Mouse (Mus musculus): Measurements from ENCODE around the gene Morf4l1. TPM values are rescaled to one million over a fixed set of nuclear protein-coding genes. Genes with fewer than 3 reads are reported as not detected.
"Not testable (repeated sequence)": the region's sequence is repeated elsewhere in the genome, so short reads cannot be mapped to it uniquely, and the experiment has no call there.

Morf4l1 gene
- polyA plus RNA-seq, 1 experiment from 2014 or later: 603 TPM

GRCm38 (mm10) chr9:90106915-90107314, 7.7 kb downstream of the Morf4l1 start:
- peaks cover 81% of the 10 kb centered on the region for H3K36me3 ChIP-seq
- no peak overlapping the region for H3K27ac ChIP-seq (replicated peaks)
- H3K9me3 ChIP-seq (replicated peaks): no peaks in the 10 kb centered on the region
- WGBS: 95% methylated on average over 1 of the region's 1 CpGs
- peaks cover 5% of the 10 kb centered on the region for H3K4me1 ChIP-seq
- no peaks in the 10 kb centered on the region for H3K27me3 ChIP-seq (ENCODE audit: low read depth, poor library complexity, severe bottlenecking)
- no peak for DNase-seq (ENCODE audit: low spot score)
- H3K4me3 ChIP-seq: no peak overlapping the region

- DNase-seq (ENCODE audit: low spot score): no peak
- Histone ChIP-seq H3K4me1 (no peaks in the 10 kb centered on the region), H3K4me3 (no peak overlapping the region), H3K36me3 (peaks cover 96% of the 10 kb centered on the region), H3K27me3 (ENCODE audit: low read depth, poor library complexity, severe bottlenecking) (no peaks in the 10 kb centered on the region), H3K27ac (replicated peaks) (no peak overlapping the region), H3K9me3 (replicated peaks) (no peaks in the 10 kb centered on the region)
- 94% methylated on average over 1 of the region's 1 CpGs for WGBS
Measured at GRCm38 (mm10) chr9:90105462-90105861, 9.1 kb downstream of the Morf4l1 start.

DNA sequence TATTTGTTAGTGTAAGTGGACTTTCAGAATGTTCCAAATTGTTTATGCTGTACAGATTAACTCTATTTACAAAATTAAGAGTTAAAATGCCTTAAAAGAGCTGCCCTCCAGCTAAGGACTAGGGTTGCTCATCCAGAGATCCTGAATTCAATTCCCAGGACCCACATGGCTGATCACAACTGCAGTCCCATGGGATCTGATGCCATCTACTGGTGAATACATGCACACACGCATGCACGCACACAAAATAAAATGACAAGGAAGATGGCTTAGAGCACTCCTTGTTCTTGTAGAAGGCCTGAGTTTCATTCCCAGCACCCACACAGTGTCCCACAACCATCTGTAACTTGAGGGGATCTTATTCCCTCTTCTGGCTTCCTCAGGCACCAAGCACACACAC, 13.8 kb downstream of the Morf4l1 start:
- DNase-seq (ENCODE audit: low spot score): no peak
- peaks cover 100% of the 10 kb centered on the region for H3K36me3 ChIP-seq
- no peaks in the 10 kb centered on the region for H3K9me3 ChIP-seq (replicated peaks)
- no peak overlapping the region for H3K27ac ChIP-seq (replicated peaks)
- H3K4me3 ChIP-seq: no peak overlapping the region
- 84% methylated on average over 2 of the region's 2 CpGs for WGBS
- H3K27me3 ChIP-seq (ENCODE audit: low read depth, poor library complexity, severe bottlenecking): no peaks in the 10 kb centered on the region
- H3K4me1 ChIP-seq: no peaks in the 10 kb centered on the region

- H3K36me3 ChIP-seq: peaks cover 100% of the 10 kb centered on the region
- no peaks in the 10 kb centered on the region for H3K4me1 ChIP-seq
- 89% methylated on average over 5 of the region's 5 CpGs for WGBS
- no peak for DNase-seq (ENCODE audit: low spot score)
- H3K27me3 ChIP-seq (ENCODE audit: low read depth, poor library complexity, severe bottlenecking): no peaks in the 10 kb centered on the region
- H3K27ac ChIP-seq (replicated peaks): no peak overlapping the region
- no peaks in the 10 kb centered on the region for H3K9me3 ChIP-seq (replicated peaks)
- H3K4me3 ChIP-seq: no peak overlapping the region
Measured at GRCm38 (mm10) chr9:90098934-90099333, 15.6 kb downstream of the Morf4l1 start.

DNA sequence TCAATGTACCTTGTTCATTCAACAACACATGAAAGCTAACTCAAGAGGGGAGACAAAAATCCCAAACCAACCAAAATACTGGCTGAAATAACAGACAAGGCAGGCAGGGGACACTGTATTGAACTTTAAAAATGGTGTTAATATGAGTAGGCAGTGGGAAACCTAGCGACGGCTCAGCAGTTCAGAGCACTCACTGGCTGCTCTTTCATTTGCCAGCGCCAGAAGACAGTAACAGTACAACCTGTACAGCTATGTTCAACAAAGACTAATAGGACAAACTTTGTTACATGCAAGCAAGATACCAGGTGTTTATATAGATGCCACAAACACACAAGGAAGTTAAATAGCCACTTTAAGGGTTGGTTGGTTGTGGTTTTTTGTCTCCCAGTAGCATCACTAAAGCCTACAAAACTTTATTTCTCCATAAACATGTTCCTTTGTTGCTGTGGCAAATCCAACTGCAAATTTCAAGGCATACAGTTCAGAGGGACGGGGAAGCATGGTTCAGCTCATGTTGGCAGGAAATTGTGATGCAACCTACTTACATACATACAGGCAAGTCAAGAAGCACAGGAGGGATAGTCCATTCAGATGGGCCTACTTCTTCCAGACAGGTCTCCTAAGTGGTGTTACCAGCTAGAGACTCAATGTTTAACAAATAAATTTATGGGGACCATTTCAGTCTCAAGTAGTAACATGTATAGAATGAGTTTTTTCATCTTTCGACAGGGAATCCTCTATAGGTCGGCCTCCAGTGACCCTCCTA, 25.1 kb downstream of the Morf4l1 start:
- WGBS: 93% methylated on average over 6 of the region's 6 CpGs
- H3K4me1 ChIP-seq: no peaks in the 10 kb centered on the region
- no peaks in the 10 kb centered on the region for H3K9me3 ChIP-seq (replicated peaks)
- DNase-seq (ENCODE audit: low spot score): no peak
- no peak overlapping the region for H3K4me3 ChIP-seq
- H3K27me3 ChIP-seq (ENCODE audit: low read depth, poor library complexity, severe bottlenecking): no peaks in the 10 kb centered on the region
- H3K27ac ChIP-seq (replicated peaks): no peak overlapping the region
- H3K36me3 ChIP-seq: peaks cover 77% of the 10 kb centered on the region

GRCm38 (mm10) chr9:90087906-90088485, 26.6 kb downstream of the Morf4l1 start:
- Histone ChIP-seq H3K27me3 (ENCODE audit: low read depth, poor library complexity, severe bottlenecking) (no peaks in the 10 kb centered on the region), H3K4me1 (no peaks in the 10 kb centered on the region), H3K4me3 (no peak overlapping the region), H3K27ac (replicated peaks) (no peak overlapping the region), H3K9me3 (replicated peaks) (no peaks in the 10 kb centered on the region), H3K36me3 (peaks cover 68% of the 10 kb centered on the region)
- 100% methylated on average over 2 of the region's 2 CpGs for WGBS
- DNase-seq (ENCODE audit: low spot score): no peak

DNA sequence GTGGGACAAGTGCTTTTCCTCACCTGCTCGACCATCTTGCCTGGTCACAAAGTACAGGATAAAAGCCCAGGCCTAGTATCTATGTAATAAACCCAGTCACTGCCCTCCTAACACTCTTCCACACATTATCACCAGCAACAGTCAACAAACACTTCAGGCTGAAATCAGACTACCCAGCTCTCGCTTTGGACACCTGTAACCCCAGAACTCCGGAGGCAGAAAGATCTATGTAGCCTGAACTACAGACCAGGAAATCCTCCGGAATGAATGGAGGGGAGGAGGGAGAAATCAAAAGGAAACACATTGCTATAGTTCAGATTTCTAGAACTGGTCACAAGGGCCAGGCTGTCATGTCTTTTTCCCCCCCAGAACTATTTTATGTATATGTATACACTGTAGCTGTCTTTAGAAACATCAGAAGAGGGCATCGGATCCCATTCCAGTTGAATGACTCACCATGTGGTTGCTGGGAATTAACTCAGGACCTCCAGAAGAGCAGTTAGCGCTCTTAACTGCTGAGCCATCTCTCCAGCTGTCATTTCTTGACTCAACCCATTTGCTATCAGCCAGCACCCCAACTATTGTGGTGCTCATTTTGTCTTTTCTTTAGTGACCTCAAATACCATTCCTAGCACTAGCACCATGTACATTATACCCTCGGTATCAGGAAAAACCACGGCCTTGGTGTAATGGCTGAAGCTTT, 29.7 kb downstream of the Morf4l1 start:
- no peak overlapping the region for H3K4me3 ChIP-seq
- H3K4me1 ChIP-seq: no peaks in the 10 kb centered on the region
- H3K27ac ChIP-seq (replicated peaks): no peak overlapping the region
- peaks cover 42% of the 10 kb centered on the region for H3K36me3 ChIP-seq
- no peaks in the 10 kb centered on the region for H3K27me3 ChIP-seq (ENCODE audit: low read depth, poor library complexity, severe bottlenecking)
- WGBS: 88% methylated on average over 8 of the region's 8 CpGs
- DNase-seq (ENCODE audit: low spot score): no peak
- no peaks in the 10 kb centered on the region for H3K9me3 ChIP-seq (replicated peaks)

- H3K4me3 ChIP-seq: no peak overlapping the region
- no peak for DNase-seq (ENCODE audit: low spot score)
- H3K4me1 ChIP-seq: no peaks in the 10 kb centered on the region
- no peaks in the 10 kb centered on the region for H3K9me3 ChIP-seq (replicated peaks)
- peaks cover 34% of the 10 kb centered on the region for H3K36me3 ChIP-seq
- H3K27me3 ChIP-seq (ENCODE audit: low read depth, poor library complexity, severe bottlenecking): no peaks in the 10 kb centered on the region
- H3K27ac ChIP-seq (replicated peaks): no peak overlapping the region
- 91% methylated on average over 3 of the region's 3 CpGs for WGBS
Measured at GRCm38 (mm10) chr9:90084152-90084551, 30.4 kb downstream of the Morf4l1 start.

DNA sequence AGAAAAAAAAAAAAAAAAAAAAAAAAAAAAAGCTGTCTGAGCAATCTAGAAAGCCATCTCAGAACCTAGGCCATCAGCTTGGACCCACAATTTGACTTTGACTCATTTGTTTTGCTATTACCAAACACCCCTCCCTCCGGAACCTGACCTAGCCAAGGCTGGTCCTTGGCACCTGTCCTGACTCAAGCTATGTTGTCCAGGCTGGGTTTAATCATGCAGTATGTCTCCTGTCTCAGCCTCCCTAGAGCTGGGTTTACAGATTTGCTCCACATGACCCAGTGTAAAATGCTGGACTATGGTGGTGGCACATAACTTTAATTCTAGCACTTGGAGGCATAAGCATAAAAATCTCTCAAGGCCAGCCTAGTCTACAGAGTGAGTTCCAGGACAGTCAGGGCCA, 31.6 kb downstream of the Morf4l1 start:
- 100% methylated on average over 1 of the region's 1 CpGs for WGBS
- Histone ChIP-seq H3K4me1 (no peaks in the 10 kb centered on the region), H3K27ac (replicated peaks) (no peak overlapping the region), H3K4me3 (no peak overlapping the region), H3K27me3 (ENCODE audit: low read depth, poor library complexity, severe bottlenecking) (no peaks in the 10 kb centered on the region), H3K9me3 (replicated peaks) (no peaks in the 10 kb centered on the region), H3K36me3 (peaks cover 23% of the 10 kb centered on the region)
- no peak for DNase-seq (ENCODE audit: low spot score)

GRCm38 (mm10) chr9:90081961-90082360, 32.6 kb downstream of the Morf4l1 start:
- not testable (repeated sequence) for H3K27ac ChIP-seq (replicated peaks); H3K4me3 ChIP-seq; H3K4me1 ChIP-seq; DNase-seq (ENCODE audit: low spot score); H3K27me3 ChIP-seq (ENCODE audit: low read depth, poor library complexity, severe bottlenecking); H3K9me3 ChIP-seq (replicated peaks)
- H3K36me3 ChIP-seq: peaks cover 18% of the 10 kb centered on the region
- WGBS: 88% methylated on average over 6 of the region's 6 CpGs

GRCm38 (mm10) chr9:90076849-90077461, 37.6 kb downstream of the Morf4l1 start:
- Histone ChIP-seq H3K27me3 (ENCODE audit: low read depth, poor library complexity, severe bottlenecking) (no peaks in the 10 kb centered on the region), H3K4me1 (no peaks in the 10 kb centered on the region), H3K4me3 (no peak overlapping the region), H3K27ac (replicated peaks) (no peak overlapping the region), H3K36me3 (no peaks in the 10 kb centered on the region), H3K9me3 (replicated peaks) (no peaks in the 10 kb centered on the region)
- DNase-seq (ENCODE audit: low spot score): peak; percentile 60
- 51% methylated on average over 8 of the region's 8 CpGs for WGBS

GRCm38 (mm10) chr9:90076131-90076530, 38.4 kb downstream of the Morf4l1 start:
- no peaks in the 10 kb centered on the region for H3K36me3 ChIP-seq
- 89% methylated on average over 5 of the region's 5 CpGs for WGBS
- H3K27me3 ChIP-seq (ENCODE audit: low read depth, poor library complexity, severe bottlenecking): no peaks in the 10 kb centered on the region
- no peak for DNase-seq (ENCODE audit: low spot score)
- H3K4me1 ChIP-seq: no peaks in the 10 kb centered on the region
- H3K9me3 ChIP-seq (replicated peaks): no peaks in the 10 kb centered on the region
- H3K4me3 ChIP-seq: no peak overlapping the region
- no peak overlapping the region for H3K27ac ChIP-seq (replicated peaks)

DNA sequence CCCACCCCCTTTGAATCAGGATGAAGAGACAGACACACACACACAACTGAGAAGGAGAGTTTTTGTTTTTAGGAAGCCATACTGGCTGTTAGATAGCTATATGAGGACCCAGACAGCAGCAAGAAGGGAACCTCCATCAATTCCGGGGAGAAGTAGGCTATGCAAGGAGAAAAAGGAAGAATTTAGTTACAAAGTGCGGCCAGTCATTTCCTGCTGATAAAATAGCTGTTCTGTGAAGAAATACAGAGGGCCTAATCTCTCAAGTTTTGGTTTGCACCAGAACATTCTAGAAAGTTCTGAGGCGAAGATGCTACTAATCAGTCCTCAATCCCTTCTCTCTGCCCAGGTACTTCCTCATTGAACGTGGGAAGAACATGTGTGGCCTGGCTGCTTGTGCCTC, 39.2 kb downstream of the Morf4l1 start:
- no peak for DNase-seq (ENCODE audit: low spot score)
- Histone ChIP-seq H3K4me1 (peaks cover 8% of the 10 kb centered on the region), H3K36me3 (no peaks in the 10 kb centered on the region), H3K27ac (replicated peaks) (no peak overlapping the region), H3K4me3 (no peak overlapping the region), H3K27me3 (ENCODE audit: low read depth, poor library complexity, severe bottlenecking) (no peaks in the 10 kb centered on the region), H3K9me3 (replicated peaks) (no peaks in the 10 kb centered on the region)
- 85% methylated on average over 4 of the region's 4 CpGs for WGBS

Data from midbrain, embryonic 10.5 days (tissue).